Mouse (Mus musculus): ENCODE measurements around the gene Nprl3. TPM values are rescaled to one million over a fixed set of nuclear protein-coding genes. Genes with fewer than 3 reads are reported as not detected.
"Not testable (repeated sequence)": the region's sequence is repeated elsewhere in the genome, so short reads cannot be mapped to it uniquely, and the experiment has no call there.

The Nprl3 gene
- total RNA-seq (2014; fragmentation: Nextera tagmentation) (45.7 and 65.0 TPM in 2 replicates), total RNA-seq (2017) (12.9 and 35.6 TPM in 2 replicates)

GRCm38 (mm10) chr11:32267188-32267884 lies at the start of gene Nprl3:
TSS of gene Nprl3 (minus strand) at chr11:32267707.
- peak; percentile 79 for ATAC-seq (replicated peaks; ENCODE audit: low FRiP score, low TSS enrichment, poor library complexity, severe bottlenecking)

DNA sequence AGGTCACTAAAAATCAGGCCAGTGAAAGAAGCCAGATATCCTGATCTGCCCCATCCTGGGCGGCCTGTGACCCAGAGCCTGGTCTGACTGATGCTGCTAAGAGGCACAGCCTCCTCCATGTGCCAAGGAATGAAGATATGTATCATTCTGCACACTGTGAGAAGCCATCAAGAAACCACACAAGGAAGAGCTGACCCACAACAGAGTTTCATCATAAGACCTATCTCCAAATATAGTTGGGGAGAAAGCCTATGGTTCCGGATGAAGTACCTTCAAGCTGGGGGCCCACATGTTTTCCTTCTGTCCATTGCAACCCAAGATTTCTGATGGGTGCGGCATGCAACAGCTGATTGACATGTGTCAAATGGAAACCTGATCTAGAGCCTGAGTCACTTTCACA lies 48.5 kb upstream of the Nprl3 start:
- ATAC-seq (replicated peaks; ENCODE audit: low FRiP score, low TSS enrichment, poor library complexity, severe bottlenecking): no peak

GRCm38 (mm10) chr11:32309928-32310327 lies 42.4 kb upstream of the Nprl3 start:
- no peak for ATAC-seq (replicated peaks; ENCODE audit: low FRiP score, low TSS enrichment, poor library complexity, severe bottlenecking)

DNA sequence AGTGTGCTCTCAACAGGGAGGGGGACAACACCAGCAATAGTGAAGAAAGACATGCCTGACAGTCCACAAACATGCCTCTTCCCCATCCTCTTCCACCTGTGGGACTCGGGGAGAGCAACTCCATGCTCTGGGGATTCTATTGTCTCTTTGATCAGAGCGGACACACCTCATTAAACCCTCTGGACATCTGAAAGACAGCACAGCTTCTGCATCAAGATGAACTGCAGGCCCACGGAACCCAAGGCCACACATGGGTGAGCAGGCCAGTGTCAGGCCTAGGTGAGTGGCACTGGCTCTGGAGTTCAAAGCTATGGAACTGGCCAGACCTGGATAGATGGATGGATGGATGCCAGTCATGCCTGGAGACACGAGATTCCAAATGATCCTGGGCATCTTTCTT lies 41.9 kb upstream of the Nprl3 start:
- ATAC-seq (replicated peaks; ENCODE audit: low FRiP score, low TSS enrichment, poor library complexity, severe bottlenecking): no peak

DNA sequence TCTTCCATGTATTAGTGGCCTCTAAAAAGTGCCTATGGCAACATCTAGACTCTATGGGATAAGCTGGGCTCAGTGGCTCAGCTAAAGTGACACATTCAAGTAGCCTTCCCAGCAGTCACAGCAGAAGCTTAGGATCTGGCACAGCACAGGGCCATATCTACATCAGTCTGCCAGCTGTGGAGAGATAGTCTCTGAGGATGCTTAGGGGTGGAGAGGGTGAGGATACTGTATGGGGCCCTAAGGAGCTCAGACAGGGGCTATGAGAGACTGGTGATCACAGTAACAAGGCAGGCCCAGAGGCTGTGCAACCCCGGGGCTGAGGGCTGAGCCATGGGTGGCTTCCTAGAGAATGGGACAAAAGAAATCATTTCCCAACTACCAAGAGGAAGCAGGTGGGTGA lies 39.5 kb upstream of the Nprl3 start:
- ATAC-seq (replicated peaks; ENCODE audit: low FRiP score, low TSS enrichment, poor library complexity, severe bottlenecking): no peak

GRCm38 (mm10) chr11:32303455-32303854 lies 35.9 kb upstream of the Nprl3 start:
- no peak for ATAC-seq (replicated peaks; ENCODE audit: low FRiP score, low TSS enrichment, poor library complexity, severe bottlenecking)

DNA sequence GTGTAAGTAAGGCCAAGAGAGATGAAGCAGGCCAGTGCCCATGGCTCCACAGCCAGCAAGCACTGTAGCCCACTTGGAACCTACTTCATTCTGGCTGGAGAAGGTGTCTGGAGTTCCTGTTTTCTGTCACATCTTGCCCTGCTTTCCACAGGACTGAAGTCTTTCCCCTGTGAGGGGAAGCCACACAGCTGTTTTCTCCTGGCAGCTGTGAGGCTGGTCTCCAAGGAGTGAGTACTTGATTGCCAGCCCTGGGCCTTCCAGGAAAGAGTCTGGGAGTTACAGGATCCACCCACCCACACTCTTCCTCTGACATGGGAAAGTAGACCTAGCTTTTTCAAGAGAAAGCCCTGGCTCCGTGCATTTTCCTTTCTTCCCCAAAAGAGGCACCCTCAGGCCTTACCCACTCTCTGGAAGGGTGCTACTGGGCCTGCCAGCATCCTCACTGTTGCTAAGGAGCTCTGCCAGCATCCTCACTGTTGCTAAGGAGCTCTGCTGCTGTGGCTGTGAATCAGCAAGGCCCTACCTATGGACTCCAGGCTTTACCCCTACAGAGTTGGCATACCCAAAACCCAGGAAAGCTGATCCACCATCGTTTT lies 35.4 kb upstream of the Nprl3 start:
- no peak for ATAC-seq (replicated peaks; ENCODE audit: low FRiP score, low TSS enrichment, poor library complexity, severe bottlenecking)

DNA sequence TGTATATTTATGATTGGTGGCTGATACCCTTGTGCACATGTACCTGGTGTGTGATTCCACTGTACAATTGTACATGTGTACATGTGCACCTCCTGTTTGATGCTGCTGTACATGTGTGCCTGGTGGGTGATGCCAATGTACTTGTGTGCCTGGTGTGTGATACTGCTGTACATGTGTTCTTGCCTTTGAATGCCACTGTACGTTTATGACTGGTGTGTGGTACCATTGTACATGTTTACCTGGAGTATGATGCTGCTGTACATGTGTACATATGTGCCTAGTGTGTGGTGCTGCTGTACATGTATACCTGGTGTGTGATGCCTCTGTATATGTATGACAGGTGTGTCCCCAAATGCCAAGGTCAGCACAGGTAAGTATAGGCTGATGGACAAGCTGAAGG lies 34.0 kb upstream of the Nprl3 start:
- ATAC-seq (replicated peaks; ENCODE audit: low FRiP score, low TSS enrichment, poor library complexity, severe bottlenecking): no peak

GRCm38 (mm10) chr11:32300279-32301267 lies 33.1 kb upstream of the Nprl3 start:
- no peak for ATAC-seq (replicated peaks; ENCODE audit: low FRiP score, low TSS enrichment, poor library complexity, severe bottlenecking)

GRCm38 (mm10) chr11:32299865-32300264 lies 32.4 kb upstream of the Nprl3 start, which contains the start of gene Hbq1a:
TSS of gene Hbq1a (plus strand) at chr11:32300069.
- ATAC-seq (replicated peaks; ENCODE audit: low FRiP score, low TSS enrichment, poor library complexity, severe bottlenecking): peak; percentile 46; the same call in 1 of the 2 replicates

DNA sequence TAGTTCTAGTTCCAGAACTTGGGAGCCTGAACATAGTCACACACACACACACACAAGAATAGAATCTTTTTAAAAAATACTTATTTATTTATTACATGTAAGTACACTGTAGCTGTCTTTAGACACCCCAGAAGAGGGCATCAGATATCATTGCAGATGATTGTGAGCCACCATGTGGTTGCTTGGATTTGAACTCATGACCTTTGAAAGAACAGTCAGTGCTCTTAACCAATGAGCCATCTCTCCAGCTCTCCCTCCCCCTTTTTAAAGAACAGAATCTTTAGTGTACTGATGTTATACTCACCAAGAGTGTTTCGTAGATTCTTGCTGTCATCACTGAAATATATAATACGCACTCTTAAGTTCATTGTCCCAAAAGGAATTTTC lies 31.0 kb upstream of the Nprl3 start:
- no peak for ATAC-seq (replicated peaks; ENCODE audit: low FRiP score, low TSS enrichment, poor library complexity, severe bottlenecking)

- no peak for ATAC-seq (replicated peaks; ENCODE audit: low FRiP score, low TSS enrichment, poor library complexity, severe bottlenecking)
These were observed 30.5 kb upstream of the Nprl3 start for GRCm38 (mm10) chr11:32297866-32298531.

DNA sequence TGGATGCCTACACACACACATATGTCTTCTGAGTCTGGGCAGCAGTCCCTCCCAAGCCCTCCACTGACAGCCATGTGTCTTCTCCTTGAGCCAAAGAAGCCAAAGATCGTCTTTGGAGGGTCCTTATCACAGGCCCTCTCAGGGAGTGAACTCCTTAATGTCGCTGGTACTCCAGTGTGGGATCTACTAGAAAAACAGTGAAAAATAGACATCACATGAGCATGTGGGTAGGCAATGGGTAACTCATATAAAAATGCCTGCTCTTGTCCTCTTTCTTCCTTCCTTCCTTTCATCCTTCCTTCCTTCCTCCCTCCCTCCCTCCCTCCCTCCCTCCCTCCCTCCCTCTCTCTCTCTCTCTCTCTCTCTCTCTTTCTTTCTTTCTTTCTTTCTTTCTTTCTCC lies 29.9 kb upstream of the Nprl3 start:
- not testable (repeated sequence) for ATAC-seq (replicated peaks; ENCODE audit: low FRiP score, low TSS enrichment, poor library complexity, severe bottlenecking)

- peak; percentile 93 for ATAC-seq (replicated peaks; ENCODE audit: low FRiP score, low TSS enrichment, poor library complexity, severe bottlenecking)
These were observed 28.7 kb upstream of the Nprl3 start, which contains the start of gene Hba-a2 for GRCm38 (mm10) chr11:32296203-32296602. TSS of gene Hba-a2 (plus strand) at chr11:32296489.

DNA sequence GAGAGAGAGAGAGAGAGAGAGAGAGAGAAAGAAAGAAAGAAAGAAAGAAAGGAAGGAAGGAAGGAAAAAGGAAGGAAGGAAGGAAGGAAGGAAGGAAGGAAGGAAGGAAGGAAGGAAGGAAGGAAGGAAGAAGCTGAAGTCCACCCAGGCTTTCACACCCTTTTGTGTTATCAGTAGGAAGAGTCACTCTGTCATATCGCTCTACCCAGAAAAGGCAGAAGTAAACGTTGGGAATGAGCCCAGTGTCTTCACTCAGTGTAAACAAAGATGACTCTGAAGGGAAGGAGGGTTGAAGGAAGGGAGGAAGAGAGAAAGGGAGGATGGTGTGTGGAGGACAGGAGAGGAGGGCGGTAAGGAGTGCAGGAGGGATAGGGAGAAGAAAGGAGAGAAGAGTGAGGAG lies 26.0 kb upstream of the Nprl3 start:
- 0 out of 2 replicates have a peak, but pooled peaks have one; percentile 28 for ATAC-seq (replicated peaks; ENCODE audit: low FRiP score, low TSS enrichment, poor library complexity, severe bottlenecking)

DNA sequence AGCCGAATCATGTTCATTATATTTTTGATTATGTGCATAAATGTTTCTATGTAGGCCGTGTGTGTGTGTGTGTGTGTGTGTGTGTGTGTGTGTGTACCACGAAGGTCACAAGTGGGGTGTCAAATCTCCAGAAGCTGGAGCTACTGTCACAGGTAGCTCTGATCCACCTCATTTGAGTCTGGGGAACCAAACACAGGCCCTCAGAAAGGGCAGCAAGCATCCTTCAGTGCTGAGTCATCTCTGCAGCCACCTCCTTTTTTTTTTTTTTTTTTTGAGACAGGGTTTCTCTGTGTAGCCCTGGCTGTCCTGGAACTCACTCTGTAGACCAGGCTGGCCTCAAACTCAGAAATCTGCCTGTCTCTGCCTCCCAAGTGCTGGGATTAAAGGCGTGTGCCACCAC lies 25.3 kb upstream of the Nprl3 start:
- not testable (repeated sequence) for ATAC-seq (replicated peaks; ENCODE audit: low FRiP score, low TSS enrichment, poor library complexity, severe bottlenecking)

- ATAC-seq (replicated peaks; ENCODE audit: low FRiP score, low TSS enrichment, poor library complexity, severe bottlenecking): no peak
These were observed 20.0 kb upstream of the Nprl3 start for GRCm38 (mm10) chr11:32287493-32287825.

GRCm38 (mm10) chr11:32286695-32287492 lies 19.4 kb upstream of the Nprl3 start, which contains the start of gene Hbq1b:
TSS of gene Hbq1b (plus strand) at chr11:32286965.
- peak; percentile 66 for ATAC-seq (replicated peaks; ENCODE audit: low FRiP score, low TSS enrichment, poor library complexity, severe bottlenecking)

- not testable (repeated sequence) for ATAC-seq (replicated peaks; ENCODE audit: low FRiP score, low TSS enrichment, poor library complexity, severe bottlenecking)
These were observed 18.4 kb upstream of the Nprl3 start for GRCm38 (mm10) chr11:32285887-32286286.
